Mouse (Mus musculus): ENCODE results near the gene Znrf2. TPM values are rescaled to one million over a fixed set of nuclear protein-coding genes. Genes with fewer than 3 reads are reported as not detected.

Gene Znrf2
- polyA plus RNA-seq, 1 experiment from 2014 or later: 2.0 TPM

- no peak overlapping the region for H3K27ac ChIP-seq
- H3K4me1 ChIP-seq (replicated peaks): no peaks in the 10 kb centered on the region
- H3K4me3 ChIP-seq: no peak overlapping the region
- no peaks in the 10 kb centered on the region for H3K9me3 ChIP-seq
- H3K36me3 ChIP-seq: no peaks in the 10 kb centered on the region
- H3K27me3 ChIP-seq (ENCODE audit: insufficient read depth, poor library complexity, severe bottlenecking): no peaks in the 10 kb centered on the region
- WGBS: 72% methylated on average over 4 of the region's 4 CpGs
- DNase-seq (ENCODE audit: low spot score): no peak
Observed at GRCm38 (mm10) chr6:54916163-54916562, 99.4 kb downstream of the Znrf2 start.

GRCm38 (mm10) chr6:54916941-54917340, 100.2 kb downstream of the Znrf2 start:
- DNase-seq (ENCODE audit: low spot score): no peak
- Histone ChIP-seq H3K4me3 (no peak overlapping the region), H3K36me3 (no peaks in the 10 kb centered on the region), H3K9me3 (no peaks in the 10 kb centered on the region), H3K27me3 (ENCODE audit: insufficient read depth, poor library complexity, severe bottlenecking) (no peaks in the 10 kb centered on the region), H3K27ac (no peak overlapping the region), H3K4me1 (replicated peaks) (no peaks in the 10 kb centered on the region)
- WGBS: 79% methylated on average over 4 of the region's 4 CpGs

- WGBS: 48% methylated on average over 4 of the region's 4 CpGs
- no peaks in the 10 kb centered on the region for H3K4me1 ChIP-seq (replicated peaks)
- H3K4me3 ChIP-seq: no peak overlapping the region
- H3K27ac ChIP-seq: no peak overlapping the region
- H3K27me3 ChIP-seq (ENCODE audit: insufficient read depth, poor library complexity, severe bottlenecking): no peaks in the 10 kb centered on the region
- H3K36me3 ChIP-seq: no peaks in the 10 kb centered on the region
- DNase-seq (ENCODE audit: low spot score): peak; percentile 38
- H3K9me3 ChIP-seq: no peaks in the 10 kb centered on the region
Observed at GRCm38 (mm10) chr6:54917523-54917922, 100.8 kb downstream of the Znrf2 start.

GRCm38 (mm10) chr6:54918521-54918920, 101.8 kb downstream of the Znrf2 start:
- WGBS: 87% methylated on average over 5 of the region's 5 CpGs
- Histone ChIP-seq H3K27me3 (ENCODE audit: insufficient read depth, poor library complexity, severe bottlenecking) (no peaks in the 10 kb centered on the region), H3K36me3 (no peaks in the 10 kb centered on the region), H3K4me1 (replicated peaks) (no peaks in the 10 kb centered on the region), H3K4me3 (no peak overlapping the region), H3K27ac (no peak overlapping the region), H3K9me3 (no peaks in the 10 kb centered on the region)
- no peak for DNase-seq (ENCODE audit: low spot score)

GRCm38 (mm10) chr6:54924538-54924937, 107.8 kb downstream of the Znrf2 start:
- Histone ChIP-seq H3K4me1 (replicated peaks) (no peaks in the 10 kb centered on the region), H3K36me3 (no peaks in the 10 kb centered on the region), H3K9me3 (no peaks in the 10 kb centered on the region), H3K27ac (no peak overlapping the region), H3K4me3 (no peak overlapping the region), H3K27me3 (ENCODE audit: insufficient read depth, poor library complexity, severe bottlenecking) (no peaks in the 10 kb centered on the region)
- no peak for DNase-seq (ENCODE audit: low spot score)
- 94% methylated on average over 16 of the region's 16 CpGs for WGBS

GRCm38 (mm10) chr6:54925736-54926440, 109.2 kb downstream of the Znrf2 start:
- Histone ChIP-seq H3K36me3 (no peaks in the 10 kb centered on the region), H3K27ac (no peak overlapping the region), H3K4me1 (replicated peaks) (no peaks in the 10 kb centered on the region), H3K27me3 (ENCODE audit: insufficient read depth, poor library complexity, severe bottlenecking) (no peaks in the 10 kb centered on the region), H3K9me3 (no peaks in the 10 kb centered on the region), H3K4me3 (no peak overlapping the region)
- WGBS: 73% methylated on average over 7 of the region's 7 CpGs
- no peak for DNase-seq (ENCODE audit: low spot score)

GRCm38 (mm10) chr6:54926899-54927298, 110.2 kb downstream of the Znrf2 start:
- no peaks in the 10 kb centered on the region for H3K9me3 ChIP-seq
- no peaks in the 10 kb centered on the region for H3K4me1 ChIP-seq (replicated peaks)
- DNase-seq (ENCODE audit: low spot score): no peak
- no peak overlapping the region for H3K27ac ChIP-seq
- WGBS: 86% methylated on average over 2 of the region's 2 CpGs
- H3K4me3 ChIP-seq: no peak overlapping the region
- H3K27me3 ChIP-seq (ENCODE audit: insufficient read depth, poor library complexity, severe bottlenecking): no peaks in the 10 kb centered on the region
- H3K36me3 ChIP-seq: no peaks in the 10 kb centered on the region

GRCm38 (mm10) chr6:54927946-54928345, 111.2 kb downstream of the Znrf2 start:
- Histone ChIP-seq H3K9me3 (no peaks in the 10 kb centered on the region), H3K4me3 (no peak overlapping the region), H3K27ac (no peak overlapping the region), H3K27me3 (ENCODE audit: insufficient read depth, poor library complexity, severe bottlenecking) (no peaks in the 10 kb centered on the region), H3K4me1 (replicated peaks) (no peaks in the 10 kb centered on the region), H3K36me3 (no peaks in the 10 kb centered on the region)
- DNase-seq (ENCODE audit: low spot score): no peak
- WGBS: 85% methylated on average over 6 of the region's 6 CpGs

- 96% methylated on average over 4 of the region's 4 CpGs for WGBS
- H3K36me3 ChIP-seq: no peaks in the 10 kb centered on the region
- no peak overlapping the region for H3K27ac ChIP-seq
- H3K9me3 ChIP-seq: no peaks in the 10 kb centered on the region
- H3K4me3 ChIP-seq: no peak overlapping the region
- no peaks in the 10 kb centered on the region for H3K4me1 ChIP-seq (replicated peaks)
- no peaks in the 10 kb centered on the region for H3K27me3 ChIP-seq (ENCODE audit: insufficient read depth, poor library complexity, severe bottlenecking)
- DNase-seq (ENCODE audit: low spot score): no peak
Observed at GRCm38 (mm10) chr6:54931641-54932040, 114.9 kb downstream of the Znrf2 start.

GRCm38 (mm10) chr6:54932526-54932925, 115.8 kb downstream of the Znrf2 start:
- Histone ChIP-seq H3K27ac (no peak overlapping the region), H3K4me1 (replicated peaks) (no peaks in the 10 kb centered on the region), H3K36me3 (no peaks in the 10 kb centered on the region), H3K9me3 (no peaks in the 10 kb centered on the region), H3K27me3 (ENCODE audit: insufficient read depth, poor library complexity, severe bottlenecking) (no peaks in the 10 kb centered on the region), H3K4me3 (no peak overlapping the region)
- DNase-seq (ENCODE audit: low spot score): no peak
- 91% methylated on average over 12 of the region's 12 CpGs for WGBS

GRCm38 (mm10) chr6:54933216-54933615, 116.5 kb downstream of the Znrf2 start:
- 77% methylated on average over 5 of the region's 5 CpGs for WGBS
- Histone ChIP-seq H3K27ac (no peak overlapping the region), H3K4me1 (replicated peaks) (no peaks in the 10 kb centered on the region), H3K27me3 (ENCODE audit: insufficient read depth, poor library complexity, severe bottlenecking) (no peaks in the 10 kb centered on the region), H3K36me3 (no peaks in the 10 kb centered on the region), H3K9me3 (no peaks in the 10 kb centered on the region), H3K4me3 (no peak overlapping the region)
- DNase-seq (ENCODE audit: low spot score): no peak

GRCm38 (mm10) chr6:54933866-54934265, 117.2 kb downstream of the Znrf2 start:
- Histone ChIP-seq H3K4me1 (replicated peaks) (no peaks in the 10 kb centered on the region), H3K27ac (no peak overlapping the region), H3K27me3 (ENCODE audit: insufficient read depth, poor library complexity, severe bottlenecking) (no peaks in the 10 kb centered on the region), H3K9me3 (no peaks in the 10 kb centered on the region), H3K36me3 (no peaks in the 10 kb centered on the region), H3K4me3 (no peak overlapping the region)
- 83% methylated on average over 3 of the region's 3 CpGs for WGBS
- no peak for DNase-seq (ENCODE audit: low spot score)

- Histone ChIP-seq H3K4me1 (replicated peaks) (no peaks in the 10 kb centered on the region), H3K36me3 (no peaks in the 10 kb centered on the region), H3K27ac (no peak overlapping the region), H3K9me3 (no peaks in the 10 kb centered on the region), H3K27me3 (ENCODE audit: insufficient read depth, poor library complexity, severe bottlenecking) (no peaks in the 10 kb centered on the region), H3K4me3 (no peak overlapping the region)
- DNase-seq (ENCODE audit: low spot score): no peak
- 84% methylated on average over 8 of the region's 8 CpGs for WGBS
Observed at GRCm38 (mm10) chr6:54934313-54934712, 117.6 kb downstream of the Znrf2 start.

GRCm38 (mm10) chr6:54934930-54935329, 118.2 kb downstream of the Znrf2 start:
- Histone ChIP-seq H3K9me3 (no peaks in the 10 kb centered on the region), H3K27me3 (ENCODE audit: insufficient read depth, poor library complexity, severe bottlenecking) (no peaks in the 10 kb centered on the region), H3K4me3 (no peak overlapping the region), H3K36me3 (no peaks in the 10 kb centered on the region), H3K27ac (no peak overlapping the region), H3K4me1 (replicated peaks) (0 out of 2 replicates have a peak, but pooled peaks cover 4% of the 10 kb centered on the region)
- DNase-seq (ENCODE audit: low spot score): no peak
- 77% methylated on average over 5 of the region's 5 CpGs for WGBS

Measured in hindbrain, embryonic 10.5 days (tissue).